Mouse (Mus musculus): Measurements from ENCODE around the gene Emc1.

Emc1 gene

DNA sequence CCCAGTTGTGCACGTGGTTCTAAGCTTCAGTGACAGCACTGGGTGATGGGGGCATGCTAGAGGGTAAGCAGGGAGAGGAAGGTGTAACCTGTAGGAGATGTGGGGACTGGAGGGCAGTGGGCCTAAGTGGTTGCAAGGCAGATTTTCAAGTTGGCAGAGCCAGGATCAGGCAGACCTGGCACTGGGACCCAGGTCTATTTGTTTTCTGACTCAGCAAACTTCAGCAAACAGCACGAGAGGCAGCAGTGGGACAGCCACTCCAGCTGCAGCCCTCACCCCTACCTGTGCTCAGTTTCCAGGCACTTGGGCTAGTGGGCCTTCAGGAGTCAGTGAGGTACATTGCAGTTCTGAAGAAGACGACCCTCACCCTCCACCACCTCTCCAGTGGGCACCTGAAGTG is 4.8 kb downstream of the Emc1 start:
- in situ Hi-C loops (cut with MboI, MseI) = no loop called here

GRCm38 (mm10) chr4:139360761-139361548 is 8.6 kb downstream of the Emc1 start:
- in situ Hi-C loops (cut with MboI, MseI) = no loop called here

- in situ Hi-C loops (cut with MboI, MseI) = no loop called here
Observed at GRCm38 (mm10) chr4:139367336-139367735, 14.9 kb downstream of the Emc1 start.

DNA sequence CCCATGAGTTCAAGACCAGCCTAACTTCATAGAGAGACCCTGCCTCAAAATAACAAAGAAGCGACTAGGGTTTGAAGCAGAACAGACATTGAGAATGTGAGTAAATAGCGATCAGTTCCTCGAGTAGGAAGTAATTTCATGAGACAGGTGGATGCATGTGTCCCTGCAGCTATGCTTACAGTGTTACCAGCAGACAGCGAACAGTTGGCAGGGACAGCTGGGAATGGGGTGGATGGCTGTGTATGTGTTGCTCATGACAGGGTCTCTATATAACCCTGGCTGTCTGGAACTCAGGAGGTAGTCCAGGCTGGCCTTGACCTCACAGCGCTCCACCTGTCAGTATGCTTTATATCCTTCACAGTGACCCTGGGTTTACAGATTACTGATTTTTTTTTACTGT is 15.7 kb downstream of the Emc1 start:
- in situ Hi-C loops (cut with MboI, MseI) = no loop called here

DNA sequence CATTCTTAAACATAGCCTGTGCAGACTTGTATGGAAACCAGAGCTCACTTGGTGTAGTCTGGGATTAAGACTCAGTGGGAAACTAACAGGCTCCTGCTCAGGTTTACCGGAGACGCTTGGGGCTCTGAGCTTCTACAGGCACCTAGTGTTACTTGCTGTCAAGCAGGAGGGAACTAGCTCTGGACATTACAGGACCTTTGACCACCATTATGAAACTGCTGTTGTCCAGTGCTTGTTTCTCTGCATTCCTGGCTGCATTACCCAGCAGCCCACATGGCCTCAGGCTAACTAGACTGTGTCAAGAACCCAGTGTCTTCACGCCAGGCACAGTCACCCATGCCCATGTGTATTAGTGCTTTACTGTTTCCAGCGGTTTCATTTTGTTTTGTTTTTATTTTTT is 20.7 kb downstream of the Emc1 start:
- in situ Hi-C loops (cut with MboI, MseI) = no loop called here

- in situ Hi-C loops (cut with MboI, MseI) = no loop called here
Observed at GRCm38 (mm10) chr4:139373531-139373930, 21.1 kb downstream of the Emc1 start.

DNA sequence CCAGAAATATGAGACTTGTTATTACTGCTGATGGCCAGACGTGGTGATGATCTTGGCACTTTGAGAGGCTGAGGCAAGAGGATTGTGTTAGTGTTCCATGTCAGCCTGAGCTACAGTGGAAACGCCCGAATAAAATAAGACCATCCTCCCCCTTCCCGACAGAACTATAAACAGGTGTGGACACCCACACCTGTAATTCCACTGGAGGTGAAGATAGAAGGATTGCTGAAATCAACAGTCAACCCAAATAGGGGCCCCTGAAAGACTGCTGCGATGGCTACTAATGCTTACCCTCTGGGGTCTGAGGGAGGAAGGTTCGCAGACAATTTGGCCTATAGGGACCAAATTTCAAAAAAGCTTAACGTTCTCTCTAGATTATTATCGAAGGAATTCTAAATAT is 27.3 kb downstream of the Emc1 start:
- in situ Hi-C loops (cut with MboI, MseI) = loop anchor here in 1 of 2 experiments (10.0 kb wide), 1 partner anchor 945 kb away; the partner anchor contains the start of gene Mul1

GRCm38 (mm10) chr4:139380207-139380748 is 27.9 kb downstream of the Emc1 start:
- in situ Hi-C loops (cut with MboI, MseI) = loop anchor here in 1 of 2 experiments (10.0 kb wide), 1 partner anchor 945 kb away; the partner anchor contains the start of gene Mul1

GRCm38 (mm10) chr4:139380775-139381451 is 28.5 kb downstream of the Emc1 start:
- in situ Hi-C loops (cut with MboI, MseI) = loop anchor here in 1 of 2 experiments (10.0 kb wide), 1 partner anchor 946 kb away; the partner anchor contains the start of gene Mul1

GRCm38 (mm10) chr4:139381452-139381845 is 29.1 kb downstream of the Emc1 start:
- in situ Hi-C loops (cut with MboI, MseI) = loop anchor here in 1 of 2 experiments (10.0 kb wide), 1 partner anchor 947 kb away; the partner anchor contains the start of gene Mul1

DNA sequence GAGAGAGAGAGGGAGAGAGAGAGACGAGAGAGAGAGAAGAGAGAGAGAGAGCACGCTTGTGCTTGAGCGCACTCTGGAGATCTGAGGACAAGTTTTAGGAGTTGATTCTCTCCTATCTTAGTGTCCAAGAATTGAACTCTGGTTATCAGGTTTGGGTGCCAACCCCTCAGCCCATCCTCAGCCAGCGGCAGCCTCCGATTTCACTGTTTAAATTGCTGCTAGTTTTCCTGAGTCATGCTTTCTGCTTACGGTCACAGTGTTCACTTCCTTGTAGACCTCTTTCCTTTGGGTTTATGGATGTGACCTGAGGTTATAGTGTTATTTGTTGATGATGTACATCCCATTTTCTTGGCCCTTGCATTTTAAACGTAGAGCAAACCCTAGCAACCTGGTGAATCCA is 29.8 kb downstream of the Emc1 start:
- in situ Hi-C loops (cut with MboI, MseI) = loop anchor here in 1 of 2 experiments (10.0 kb wide), 1 partner anchor 947 kb away; the partner anchor contains the start of gene Mul1

GRCm38 (mm10) chr4:139385841-139386240 is 33.5 kb downstream of the Emc1 start:
- in situ Hi-C loops (cut with MboI, MseI) = loop anchor here in 1 of 2 experiments (10.0 kb wide), 1 partner anchor 951 kb away; the partner anchor contains the start of gene Mul1

DNA sequence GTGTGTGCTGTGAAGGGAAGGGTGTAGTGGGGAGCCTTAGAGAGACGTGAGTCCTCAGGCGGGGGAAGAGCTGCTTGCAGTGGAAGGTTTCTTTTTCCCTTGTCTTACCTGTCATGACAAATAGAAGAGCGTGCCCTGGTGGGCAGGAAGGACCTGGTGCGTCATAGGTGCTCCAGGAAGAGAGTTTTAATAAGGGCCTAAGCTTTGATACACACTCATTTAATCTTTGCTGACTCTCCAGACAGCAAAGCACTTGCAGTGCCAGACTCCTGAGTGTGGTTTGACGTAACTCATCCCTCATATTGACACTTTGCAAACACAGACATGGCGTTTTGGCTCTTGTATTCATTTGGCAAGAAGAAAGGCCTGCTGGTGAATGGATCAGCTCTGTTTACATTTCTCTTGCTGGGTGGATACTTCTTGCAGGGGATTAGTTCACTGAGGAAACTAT is 34.5 kb downstream of the Emc1 start:
- in situ Hi-C loops (cut with MboI, MseI) = loop anchor here in 1 of 2 experiments (10.0 kb wide), 1 partner anchor 952 kb away; the partner anchor contains the start of gene Mul1

- in situ Hi-C loops (cut with MboI, MseI) = loop anchor here in 1 of 2 experiments (10.0 kb wide), 1 partner anchor 955 kb away; the partner anchor contains the start of gene Mul1
Observed at GRCm38 (mm10) chr4:139389557-139389956, 37.2 kb downstream of the Emc1 start.

GRCm38 (mm10) chr4:139395431-139395830 is 43.0 kb downstream of the Emc1 start:
- in situ Hi-C loops (cut with MboI, MseI) = no loop called here

DNA sequence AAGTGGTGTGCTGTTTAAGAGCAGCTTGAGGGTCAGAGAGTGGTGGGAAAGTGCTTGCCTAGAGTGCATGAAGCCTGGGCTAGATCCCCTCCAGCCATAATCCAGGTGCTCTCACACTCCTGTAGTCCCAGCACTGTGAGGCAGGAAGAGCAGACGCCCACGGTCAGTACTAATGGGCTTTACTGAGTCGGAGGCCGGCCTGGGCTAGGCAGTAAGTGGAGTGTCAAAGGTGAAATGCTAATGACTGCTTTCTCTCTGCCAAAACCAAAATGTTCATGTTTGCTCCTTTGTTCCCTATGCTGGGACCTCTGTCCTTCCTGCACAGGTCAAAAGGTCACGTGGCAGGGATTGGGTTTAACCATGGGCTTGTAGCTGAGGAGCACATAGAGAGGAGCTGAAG is 48.1 kb downstream of the Emc1 start:
- in situ Hi-C loops (cut with MboI, MseI) = no loop called here

- in situ Hi-C loops (cut with MboI, MseI) = no loop called here
Observed at GRCm38 (mm10) chr4:139403214-139403613, 50.8 kb downstream of the Emc1 start.

DNA sequence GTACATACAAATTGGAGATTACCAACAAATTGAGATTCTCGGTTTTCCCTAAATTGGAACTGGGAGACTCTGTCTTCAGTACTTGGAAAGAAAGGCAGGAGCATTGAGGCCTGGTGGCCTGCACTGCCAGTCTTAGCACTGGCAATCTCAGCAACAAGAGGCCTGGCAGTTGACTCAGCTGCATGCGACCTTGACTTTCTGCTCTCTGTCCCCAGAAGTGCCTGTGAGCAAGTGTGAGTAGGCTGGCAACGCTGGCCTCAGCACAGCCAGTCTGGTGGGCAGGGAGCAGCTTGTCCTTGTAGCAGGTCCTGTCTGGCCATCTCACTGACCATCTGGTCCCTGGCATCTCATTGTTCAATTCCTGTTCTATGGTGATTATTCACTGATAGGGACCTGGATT is 59.0 kb downstream of the Emc1 start:
- in situ Hi-C loops (cut with MboI, MseI) = no loop called here

GRCm38 (mm10) chr4:139417868-139418267 is 65.5 kb downstream of the Emc1 start:
- in situ Hi-C loops (cut with MboI, MseI) = no loop called here

GRCm38 (mm10) chr4:139421621-139422020 is 69.2 kb downstream of the Emc1 start:
- in situ Hi-C loops (cut with MboI, MseI) = no loop called here

- in situ Hi-C loops (cut with MboI, MseI) = no loop called here
Observed at GRCm38 (mm10) chr4:139422409-139422808, 70.0 kb downstream of the Emc1 start.

DNA sequence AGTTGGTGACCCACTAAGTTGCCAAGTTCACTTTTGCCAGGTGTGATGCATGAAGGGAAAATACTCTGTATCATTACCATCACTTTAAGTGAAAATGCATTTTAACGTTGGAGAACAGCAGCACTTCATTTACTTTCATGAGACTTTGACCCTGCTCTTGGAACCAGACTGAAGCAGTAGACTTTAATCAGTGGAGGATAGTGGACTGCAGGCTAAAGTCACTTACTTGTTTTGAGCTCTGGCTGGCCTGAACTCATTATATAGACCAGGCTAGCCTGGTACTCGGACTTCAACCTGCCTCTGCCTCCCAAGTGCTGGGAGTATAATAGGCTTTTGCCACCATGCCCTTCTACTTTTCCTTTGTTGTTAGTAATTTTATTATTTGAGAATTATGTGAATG is 70.9 kb downstream of the Emc1 start:
- in situ Hi-C loops (cut with MboI, MseI) = no loop called here
